Mouse (Mus musculus): Measurements from ENCODE around the gene Tmsb10.

Tmsb10 gene

GRCm38 (mm10) chr6:72911261-72911660 is 47.3 kb downstream of the Tmsb10 start:
- DNase-seq (ENCODE audit: low read depth, low spot score): peak; percentile 65

Data from R1 (cell line).